Mouse (Mus musculus): ENCODE data around the gene Fgfr2. TPM values are rescaled to one million over a fixed set of nuclear protein-coding genes. Genes with fewer than 3 reads are reported as not detected.

Gene Fgfr2
- polyA plus RNA-seq, 1 experiment from 2014 or later, result 39.4 TPM

DNA sequence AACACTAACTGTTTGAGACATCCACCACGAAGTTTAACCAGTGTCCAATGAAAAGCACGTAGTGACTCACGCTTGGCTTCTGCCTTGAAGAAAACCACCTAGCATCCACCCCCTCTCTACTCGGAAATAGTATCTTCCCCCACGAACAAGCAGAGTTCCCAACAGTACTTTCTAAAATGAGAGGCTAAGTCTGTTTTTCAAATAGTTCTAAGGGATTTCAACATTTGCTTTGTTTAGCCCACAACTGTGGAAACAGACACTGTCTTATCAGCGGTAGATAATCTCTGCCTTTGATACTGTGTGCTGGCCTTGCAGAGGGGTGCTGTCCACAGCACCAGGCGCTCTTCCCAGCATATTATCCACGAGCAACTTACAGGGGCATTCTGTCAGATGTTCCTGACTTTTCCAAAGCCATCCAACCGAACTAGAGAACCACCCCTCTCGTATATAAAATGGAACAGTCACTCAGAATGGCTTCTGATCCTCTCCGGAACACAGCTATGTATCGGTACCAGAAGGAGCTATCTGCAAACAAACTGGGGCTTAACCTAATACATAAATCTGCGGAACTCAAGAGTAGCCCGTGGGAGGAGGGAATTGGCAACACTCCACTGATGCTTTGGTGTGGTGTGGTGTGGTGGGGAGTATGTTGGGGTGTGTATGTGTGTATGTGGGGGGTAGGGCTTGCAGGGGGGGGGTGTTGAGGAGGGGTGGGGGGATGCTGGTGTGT is 110.3 kb downstream of the Fgfr2 start:
- Histone ChIP-seq H3K27me3 (no peaks in the 10 kb centered on the region), H3K36me3 (no peaks in the 10 kb centered on the region), H3K27ac (peak overlapping the region; percentile 25; the same call in 1 of the 2 replicates), H3K9me3 (no peaks in the 10 kb centered on the region), H3K4me2 (replicated peaks) (no peak overlapping the region), H3K9ac (replicated peaks) (no peak overlapping the region), H3K4me3 (replicated peaks) (no peak overlapping the region), H3K4me1 (replicated peaks) (peaks cover 86% of the 10 kb centered on the region)
- 54% methylated on average over 14 of the region's 14 CpGs for WGBS
- ATAC-seq, result no peak

DNA sequence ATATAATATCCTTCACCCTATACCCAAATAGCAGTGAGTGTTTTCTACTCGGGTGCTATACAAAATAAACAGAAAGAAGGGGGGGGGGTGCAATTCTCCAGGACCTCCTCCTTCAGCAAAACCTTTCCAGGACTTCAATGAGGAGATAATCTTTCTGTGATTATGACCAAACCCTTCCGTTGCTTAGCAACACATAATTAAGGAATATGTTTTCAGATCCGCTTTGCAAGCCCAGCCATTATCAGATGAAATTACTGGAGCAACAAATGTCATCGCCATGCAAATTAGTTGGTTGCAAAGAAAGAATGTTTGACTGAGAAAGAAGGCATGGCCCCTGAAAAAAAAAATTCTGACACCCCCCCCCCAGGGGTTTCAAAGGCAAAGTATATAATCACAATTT is 111.5 kb downstream of the Fgfr2 start:
- peak overlapping the region; percentile 80 for H3K27ac ChIP-seq
- H3K9me3 ChIP-seq, result no peaks in the 10 kb centered on the region
- no peaks in the 10 kb centered on the region for H3K36me3 ChIP-seq
- H3K4me1 ChIP-seq (replicated peaks), result peaks cover 90% of the 10 kb centered on the region
- H3K4me3 ChIP-seq (replicated peaks), result no peak overlapping the region
- H3K4me2 ChIP-seq (replicated peaks), result no peak overlapping the region
- no peak overlapping the region for H3K9ac ChIP-seq (replicated peaks)
- H3K27me3 ChIP-seq, result no peaks in the 10 kb centered on the region
- WGBS, result 28% methylated on average over 4 of the region's 4 CpGs
- no peak for ATAC-seq

DNA sequence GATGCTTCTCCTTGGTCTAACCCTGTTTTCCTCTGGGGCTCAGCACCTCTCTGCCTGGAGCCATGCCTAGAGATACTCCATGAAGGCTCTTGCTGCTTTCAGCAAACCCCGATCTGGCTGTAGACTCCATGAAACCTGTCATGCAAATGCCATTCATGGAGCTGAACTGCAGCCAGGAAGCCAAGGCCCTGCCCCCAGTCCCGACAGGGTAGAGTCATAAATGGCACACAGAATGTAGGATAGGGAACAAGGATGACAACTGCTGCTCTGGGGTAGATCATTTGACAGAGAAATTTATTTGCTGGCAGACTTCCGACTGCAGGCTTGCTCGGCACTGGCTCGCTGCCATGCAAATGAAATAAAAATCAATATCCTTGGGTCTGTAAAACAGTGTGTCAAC is 112.0 kb downstream of the Fgfr2 start:
- Histone ChIP-seq H3K27ac (peak overlapping the region; percentile 80), H3K9me3 (no peaks in the 10 kb centered on the region), H3K4me2 (replicated peaks) (peak overlapping the region; percentile 8), H3K4me1 (replicated peaks) (peaks cover 86% of the 10 kb centered on the region), H3K9ac (replicated peaks) (peak overlapping the region; percentile 6; the same call in 1 of the 2 replicates), H3K4me3 (replicated peaks) (no peak overlapping the region), H3K36me3 (no peaks in the 10 kb centered on the region), H3K27me3 (no peaks in the 10 kb centered on the region)
- 33% methylated on average over 5 of the region's 5 CpGs for WGBS
- ATAC-seq, result peak; percentile 31; the same call in 1 of the 2 replicates

DNA sequence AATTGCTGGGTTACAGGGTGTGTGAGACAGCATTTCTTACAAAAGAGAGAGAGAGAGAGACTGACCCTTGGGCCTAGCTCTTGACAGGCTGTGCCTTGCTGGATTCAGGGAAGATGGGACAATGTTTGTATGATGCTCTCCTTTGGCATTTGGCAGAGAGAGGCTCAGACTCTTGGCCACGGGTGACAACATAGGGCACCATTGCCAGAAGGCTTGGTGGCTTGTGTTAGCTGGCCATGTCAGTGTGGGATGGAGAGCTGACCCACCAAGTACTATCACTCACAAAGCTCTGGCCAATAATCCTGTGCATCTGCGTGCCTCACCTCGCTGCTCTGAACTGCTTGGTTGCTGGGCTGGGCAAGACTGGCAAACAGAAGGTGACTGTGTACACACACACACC is 112.7 kb downstream of the Fgfr2 start:
- Histone ChIP-seq H3K27ac (peak overlapping the region; percentile 80), H3K4me1 (replicated peaks) (peaks cover 79% of the 10 kb centered on the region), H3K36me3 (no peaks in the 10 kb centered on the region), H3K9ac (replicated peaks) (no peak overlapping the region), H3K4me2 (replicated peaks) (no peak overlapping the region), H3K27me3 (no peaks in the 10 kb centered on the region), H3K9me3 (no peaks in the 10 kb centered on the region), H3K4me3 (replicated peaks) (no peak overlapping the region)
- 90% methylated on average over 3 of the region's 3 CpGs for WGBS
- no peak for ATAC-seq

DNA sequence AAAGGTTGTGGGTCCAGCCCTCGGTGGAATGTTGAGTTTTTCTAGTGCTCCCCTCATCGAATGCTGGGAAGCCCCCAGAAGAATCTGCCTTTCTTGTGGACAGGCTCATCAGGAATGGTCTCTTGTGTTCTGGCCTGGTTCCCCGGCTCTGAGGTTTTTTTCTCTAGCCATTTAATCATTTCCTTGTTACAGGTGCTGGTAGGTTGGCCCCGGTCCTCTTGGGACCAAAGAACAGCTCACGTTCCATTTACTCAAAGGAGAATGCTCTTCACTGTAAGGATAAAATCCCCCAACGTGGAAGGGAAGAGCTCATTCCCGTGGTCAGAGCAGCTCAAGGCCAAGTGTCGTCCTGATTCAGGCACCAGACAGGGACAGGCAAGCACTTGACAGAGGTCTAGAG is 113.5 kb downstream of the Fgfr2 start:
- Histone ChIP-seq H3K27me3 (no peaks in the 10 kb centered on the region), H3K36me3 (0 out of 2 replicates have a peak, but pooled peaks cover 2% of the 10 kb centered on the region), H3K4me1 (replicated peaks) (peaks cover 71% of the 10 kb centered on the region), H3K9me3 (no peaks in the 10 kb centered on the region), H3K4me3 (replicated peaks) (no peak overlapping the region), H3K27ac (no peak overlapping the region), H3K4me2 (replicated peaks) (no peak overlapping the region), H3K9ac (replicated peaks) (no peak overlapping the region)
- no peak for ATAC-seq
- 87% methylated on average over 8 of the region's 8 CpGs for WGBS

DNA sequence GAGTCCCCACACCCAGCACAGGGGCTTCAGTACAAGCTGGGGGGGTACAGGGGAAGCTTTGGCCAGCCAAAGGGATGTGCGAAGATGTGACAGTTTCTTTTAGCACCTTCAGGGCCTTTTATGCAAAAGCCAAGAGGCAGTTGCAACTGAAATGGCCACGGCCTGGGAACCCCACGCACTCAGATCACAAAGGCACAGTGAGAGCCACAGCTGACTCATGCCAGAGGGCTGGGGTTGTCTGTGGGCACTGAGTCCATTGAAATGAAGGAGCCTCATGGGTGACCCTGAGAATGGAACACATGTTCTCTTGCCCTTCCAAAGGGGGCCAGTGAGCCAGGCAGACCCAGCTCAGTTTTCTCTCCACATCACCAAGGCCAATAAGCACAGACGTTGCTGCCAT is 114.5 kb downstream of the Fgfr2 start:
- Histone ChIP-seq H3K27ac (no peak overlapping the region), H3K27me3 (no peaks in the 10 kb centered on the region), H3K36me3 (0 out of 2 replicates have a peak, but pooled peaks cover 3% of the 10 kb centered on the region), H3K4me3 (replicated peaks) (no peak overlapping the region), H3K9ac (replicated peaks) (no peak overlapping the region), H3K9me3 (no peaks in the 10 kb centered on the region), H3K4me2 (replicated peaks) (no peak overlapping the region), H3K4me1 (replicated peaks) (peaks cover 67% of the 10 kb centered on the region)
- 90% methylated on average over 4 of the region's 4 CpGs for WGBS
- ATAC-seq, result no peak

DNA sequence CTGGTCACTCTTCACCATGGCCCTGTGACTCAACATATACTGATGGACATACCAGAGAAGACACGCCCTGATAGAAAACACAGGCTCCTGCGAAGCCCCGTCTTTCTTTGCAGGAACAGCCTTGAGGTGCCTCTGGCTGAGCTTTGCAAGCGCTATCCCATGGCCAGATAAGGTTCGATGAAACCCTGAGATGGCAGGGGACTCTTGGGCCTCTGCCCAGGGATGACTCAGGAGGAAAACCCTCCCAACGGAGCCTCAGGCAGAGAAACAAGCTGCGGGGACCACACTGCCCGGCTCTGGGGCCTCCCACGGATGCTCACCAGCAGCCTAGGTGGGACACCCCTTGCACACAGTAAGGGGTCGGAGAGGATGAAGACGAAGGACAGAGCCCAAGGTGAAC is 115.8 kb downstream of the Fgfr2 start:
- Histone ChIP-seq H3K9me3 (no peaks in the 10 kb centered on the region), H3K4me2 (replicated peaks) (no peak overlapping the region), H3K27ac (no peak overlapping the region), H3K9ac (replicated peaks) (no peak overlapping the region), H3K27me3 (no peaks in the 10 kb centered on the region), H3K4me1 (replicated peaks) (peaks cover 67% of the 10 kb centered on the region), H3K4me3 (replicated peaks) (no peak overlapping the region), H3K36me3 (0 out of 2 replicates have a peak, but pooled peaks cover 3% of the 10 kb centered on the region)
- ATAC-seq, result no peak
- WGBS, result 85% methylated on average over 11 of the region's 11 CpGs

DNA sequence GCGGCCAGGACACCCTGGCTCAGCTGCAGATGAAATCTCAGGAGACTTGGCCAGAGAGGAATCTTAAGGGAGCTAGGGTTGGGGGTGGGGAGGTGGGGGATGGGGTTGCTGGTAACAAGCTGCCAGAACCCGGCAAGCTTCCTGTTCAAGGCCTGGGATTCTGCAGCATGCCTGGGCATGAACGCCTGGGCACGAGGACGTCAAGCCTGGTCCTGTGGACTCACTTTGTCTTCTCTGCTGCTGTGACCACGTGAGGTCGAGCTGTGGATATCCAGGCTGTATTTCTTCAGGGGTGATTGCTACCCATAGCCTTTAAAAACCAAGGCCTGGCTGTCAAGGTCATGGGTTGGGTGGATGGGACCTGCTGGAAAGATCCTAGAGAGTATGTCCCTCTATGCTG is 117.4 kb downstream of the Fgfr2 start:
- Histone ChIP-seq H3K4me3 (replicated peaks) (no peak overlapping the region), H3K27ac (no peak overlapping the region), H3K4me1 (replicated peaks) (peaks cover 60% of the 10 kb centered on the region), H3K9me3 (no peaks in the 10 kb centered on the region), H3K27me3 (no peaks in the 10 kb centered on the region), H3K4me2 (replicated peaks) (no peak overlapping the region), H3K9ac (replicated peaks) (no peak overlapping the region), H3K36me3 (0 out of 2 replicates have a peak, but pooled peaks cover 3% of the 10 kb centered on the region)
- 90% methylated on average over 7 of the region's 7 CpGs for WGBS
- ATAC-seq, result no peak

DNA sequence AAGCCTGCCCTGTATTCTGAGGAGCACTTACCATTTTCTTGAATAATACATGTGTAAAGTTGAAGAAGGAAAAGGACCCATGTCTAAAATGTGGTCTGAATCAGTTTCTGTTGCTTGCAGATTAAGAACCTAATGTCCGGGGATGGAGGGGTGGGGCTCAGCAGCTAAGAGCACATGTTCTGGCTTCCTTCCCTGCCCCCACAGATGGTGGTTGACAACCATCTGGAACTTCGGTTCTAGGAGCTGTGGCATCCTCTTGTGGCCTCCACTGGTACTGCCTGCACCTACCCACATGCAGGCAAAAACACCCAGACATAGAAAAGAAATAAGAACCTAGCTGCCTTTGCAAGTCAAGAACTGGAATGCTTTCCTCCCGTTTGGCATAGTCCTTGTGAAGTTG is 119.7 kb downstream of the Fgfr2 start:
- H3K9me3 ChIP-seq, result no peaks in the 10 kb centered on the region
- H3K4me3 ChIP-seq (replicated peaks), result no peak overlapping the region
- H3K9ac ChIP-seq (replicated peaks), result no peak overlapping the region
- H3K4me2 ChIP-seq (replicated peaks), result no peak overlapping the region
- H3K27ac ChIP-seq, result no peak overlapping the region
- ATAC-seq, result no peak
- WGBS, result 25% methylated on average over 3 of the region's 3 CpGs
- H3K4me1 ChIP-seq (replicated peaks), result peaks cover 40% of the 10 kb centered on the region
- peaks cover 13% of the 10 kb centered on the region for H3K36me3 ChIP-seq
- H3K27me3 ChIP-seq, result no peaks in the 10 kb centered on the region

DNA sequence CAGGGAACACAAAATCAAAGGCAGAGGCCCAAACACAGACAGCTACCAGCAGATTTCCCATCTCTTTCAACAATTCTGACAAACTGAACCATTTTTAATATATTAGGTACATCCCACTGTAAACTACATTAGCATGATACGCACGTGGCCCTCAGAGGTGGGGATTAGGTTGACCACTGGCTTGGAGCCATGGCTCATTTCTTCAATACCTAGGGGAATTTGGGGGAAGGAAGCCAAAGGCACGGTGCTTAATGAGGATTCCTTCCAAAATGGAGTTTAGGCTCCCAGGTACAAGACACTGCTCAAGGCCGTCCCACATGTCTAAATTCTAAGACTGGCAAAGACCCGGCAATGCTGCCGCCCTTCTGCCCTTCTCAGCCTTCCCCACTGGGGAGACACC is 120.9 kb downstream of the Fgfr2 start:
- Histone ChIP-seq H3K4me2 (replicated peaks) (no peak overlapping the region), H3K27me3 (no peaks in the 10 kb centered on the region), H3K27ac (no peak overlapping the region), H3K9me3 (no peaks in the 10 kb centered on the region), H3K4me3 (replicated peaks) (no peak overlapping the region), H3K36me3 (peaks cover 24% of the 10 kb centered on the region), H3K9ac (replicated peaks) (no peak overlapping the region), H3K4me1 (replicated peaks) (peaks cover 29% of the 10 kb centered on the region)
- 80% methylated on average over 6 of the region's 6 CpGs for WGBS
- no peak for ATAC-seq

DNA sequence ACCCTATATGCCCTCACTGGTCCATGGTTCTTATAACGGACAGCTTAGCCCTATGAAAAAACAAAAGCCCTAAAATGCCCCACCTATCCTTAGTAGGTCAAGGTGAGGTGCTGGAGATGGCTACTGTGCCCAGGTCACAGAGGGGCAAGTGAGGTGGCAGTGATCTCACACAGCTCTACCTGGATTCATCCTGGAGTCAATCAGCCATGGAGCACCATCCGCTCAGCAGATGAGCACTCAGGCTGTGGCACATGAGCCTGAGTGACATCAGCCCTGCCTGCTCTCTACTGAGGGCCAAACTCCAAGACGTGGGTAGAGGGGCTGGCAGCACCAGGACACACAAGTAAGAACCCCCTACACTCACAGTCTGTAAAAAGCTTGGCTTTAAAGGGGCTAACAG is 121.8 kb downstream of the Fgfr2 start:
- Histone ChIP-seq H3K4me1 (replicated peaks) (peaks cover 28% of the 10 kb centered on the region), H3K9ac (replicated peaks) (no peak overlapping the region), H3K4me2 (replicated peaks) (no peak overlapping the region), H3K27me3 (no peaks in the 10 kb centered on the region), H3K9me3 (no peaks in the 10 kb centered on the region), H3K27ac (no peak overlapping the region), H3K36me3 (peaks cover 33% of the 10 kb centered on the region), H3K4me3 (replicated peaks) (no peak overlapping the region)
- no peak for ATAC-seq
- WGBS, result 90% methylated on average over 3 of the region's 3 CpGs

DNA sequence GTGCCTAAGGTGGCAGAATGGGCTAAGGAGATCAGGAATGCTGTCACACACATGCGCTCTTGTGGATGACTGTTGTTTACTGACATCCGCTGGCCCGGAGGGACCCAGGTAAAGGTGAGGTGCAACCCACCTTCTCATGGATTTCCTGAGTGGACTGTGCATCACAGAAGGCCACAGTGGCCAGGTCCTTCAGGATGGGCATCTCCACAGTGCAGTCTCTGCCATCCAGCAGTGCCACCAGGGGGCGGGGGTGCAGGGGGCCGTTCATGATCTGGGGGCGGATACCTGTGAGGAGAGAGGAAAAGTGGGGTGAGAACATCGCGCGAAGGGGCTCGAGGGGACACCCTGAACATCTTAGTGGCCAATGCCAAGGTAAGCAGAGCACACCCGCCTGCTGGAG is 124.1 kb downstream of the Fgfr2 start:
- WGBS, result 96% methylated on average over 11 of the region's 11 CpGs
- H3K9ac ChIP-seq (replicated peaks), result no peak overlapping the region
- no peak overlapping the region for H3K4me2 ChIP-seq (replicated peaks)
- no peaks in the 10 kb centered on the region for H3K27me3 ChIP-seq
- H3K4me3 ChIP-seq (replicated peaks), result no peak overlapping the region
- peaks cover 49% of the 10 kb centered on the region for H3K36me3 ChIP-seq
- no peak for ATAC-seq
- H3K9me3 ChIP-seq, result no peaks in the 10 kb centered on the region
- no peak overlapping the region for H3K27ac ChIP-seq
- peaks cover 31% of the 10 kb centered on the region for H3K4me1 ChIP-seq (replicated peaks)

DNA sequence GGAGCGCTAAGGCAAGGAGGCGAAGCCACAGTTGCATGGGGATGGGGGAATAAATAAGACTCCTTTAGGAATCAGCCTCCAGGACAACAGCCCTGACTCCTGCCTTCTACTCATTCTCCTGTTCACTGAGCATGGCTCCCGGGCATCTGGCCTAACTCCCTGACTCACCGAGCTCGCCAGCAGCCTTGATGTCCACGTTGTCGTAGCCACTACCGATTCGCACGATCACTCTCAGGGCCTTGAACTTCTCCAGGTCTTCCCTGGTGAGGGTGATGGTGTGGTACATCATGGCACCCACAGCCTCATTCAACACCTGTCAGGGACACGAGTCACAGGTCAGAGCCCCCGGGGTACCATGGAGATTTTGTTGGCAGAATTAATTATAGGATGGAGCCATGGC is 124.5 kb downstream of the Fgfr2 start:
- H3K4me1 ChIP-seq (replicated peaks), result peaks cover 27% of the 10 kb centered on the region
- H3K4me2 ChIP-seq (replicated peaks), result no peak overlapping the region
- 95% methylated on average over 12 of the region's 12 CpGs for WGBS
- no peak overlapping the region for H3K9ac ChIP-seq (replicated peaks)
- ATAC-seq, result no peak
- no peak overlapping the region for H3K27ac ChIP-seq
- no peaks in the 10 kb centered on the region for H3K27me3 ChIP-seq
- H3K4me3 ChIP-seq (replicated peaks), result no peak overlapping the region
- H3K36me3 ChIP-seq, result peaks cover 49% of the 10 kb centered on the region
- no peaks in the 10 kb centered on the region for H3K9me3 ChIP-seq

All from midbrain, embryonic 13.5 days (tissue).